Mouse (Mus musculus) left cerebral cortex, postnatal 10 days (tissue): ENCODE results near the gene Zfp398. TPM values are rescaled to one million over a fixed set of nuclear protein-coding genes. Genes with fewer than 3 reads are reported as not detected.
A peak's percentile ranks its signal among the peaks of the same experiment; 100 is the strongest.

Source experiments
- DNase-seq, 2 experiments: peaks; one replicate each; pipeline ENCODE4 v3.0.0; 2021 to 2022; ENCODE audit warnings: low spot score in 2 of 2, mixed read lengths in 1 of 2; ENCODE audit errors: extremely low spot score in 1 of 2
- intact Hi-C: fragments of 180-260 bp; cut with DNase I; formaldehyde crosslinking; loops from one replicate; pipeline ENCODE4 v1.15.1; 2025
- microRNA-seq: library from miRNA; unstranded; fragments of <30 nt; microRNA quantifications from one replicate; pipeline ENCODE4 v1.2.0, GENCODE M21; 2022
- total RNA-seq, 2 experiments: library from RNA; stranded (reverse); gene quantifications; 2 replicates each; pipeline ENCODE4 v1.2.3; 2021

The Zfp398 gene
- total RNA-seq, 2 experiments from 2014 or later = 18.9 to 21.0 TPM

- intact Hi-C loops = no loop called here
- DNase-seq = peak; percentile 85 to 94
Observed at GRCm38 (mm10) chr6:47920447-47921340, 85.2 kb downstream of the Zfp398 start, which contains the start of gene Zfp212. TSS of gene Zfp212 (plus strand) at chr6:47920476.

Small RNAs within 50 kb of the gene (microRNA-seq; reads per million reads assigned to microRNA genes)
- gene Mir704 = not detected

Other genes with a start within 250 kb of the Zfp398 start
- 10 to 100 TPM; 18.8 to 19.7 TPM for gene Ezh2, start 240.3 kb upstream of the Zfp398 start, total RNA-seq
- gene Pdia4, start 22.2 kb upstream of the Zfp398 start, total RNA-seq = 10 to 100 TPM; 39.7 to 44.2 TPM
- 1 to 10 TPM; 6.1 to 6.6 TPM for gene Zfp786, start 4.8 kb upstream of the Zfp398 start, total RNA-seq
- gene Zfp282, start 41.5 kb downstream of the Zfp398 start, total RNA-seq = 10 to 100 TPM; 26.6 to 28.1 TPM
- 10 to 100 TPM; 14.8 to 16.7 TPM for gene Zfp212, start 84.8 kb downstream of the Zfp398 start, total RNA-seq
- gene Zfp956, start 117.7 kb downstream of the Zfp398 start, total RNA-seq = 10 to 100 TPM; 23.8 to 24.8 TPM
- gene Zfp777, start 213.2 kb downstream of the Zfp398 start, total RNA-seq = 10 to 100 TPM; 36.3 to 42.1 TPM